Mouse (Mus musculus) gastrocnemius, postnatal 10 days (tissue): Measurements from ENCODE around the gene Zcchc17. TPM values are rescaled to one million over a fixed set of nuclear protein-coding genes. Genes with fewer than 3 reads are reported as not detected.

Source experiments
- DNase-seq: peaks from one replicate; pipeline ENCODE4 v3.0.0; 2021; ENCODE audit warnings: mixed read lengths
- long read RNA-seq, 2 experiments: library from polyadenylated mRNA; stranded (forward); transcript quantifications; one replicate each; pipeline ENCODE4 v2.0.0; 2021
- total RNA-seq, 2 experiments: library from RNA; stranded (reverse); gene quantifications; 2 replicates each; pipeline ENCODE4 v1.2.3; 2021

Zcchc17 gene
- total RNA-seq = 10 to 100 TPM; 45.4 to 46.9 TPM
- long read RNA-seq, experiment 1, transcript Zcchc17-202 (8 exons, 2,113 nt) = major isoform, 70 of 87 reads
- long read RNA-seq, experiment 1, partial matches to known transcripts = 1 of 87 reads
- long read RNA-seq, experiment 1, other reads (novel, unspliced or antisense) = 16 of 87 reads
- long read RNA-seq, experiment 2, transcript Zcchc17-202 (8 exons, 2,113 nt) = major isoform, 75 of 103 reads
- long read RNA-seq, experiment 2, partial matches to known transcripts = 5 of 103 reads
- long read RNA-seq, experiment 2, other reads (novel, unspliced or antisense) = 23 of 103 reads

DNA sequence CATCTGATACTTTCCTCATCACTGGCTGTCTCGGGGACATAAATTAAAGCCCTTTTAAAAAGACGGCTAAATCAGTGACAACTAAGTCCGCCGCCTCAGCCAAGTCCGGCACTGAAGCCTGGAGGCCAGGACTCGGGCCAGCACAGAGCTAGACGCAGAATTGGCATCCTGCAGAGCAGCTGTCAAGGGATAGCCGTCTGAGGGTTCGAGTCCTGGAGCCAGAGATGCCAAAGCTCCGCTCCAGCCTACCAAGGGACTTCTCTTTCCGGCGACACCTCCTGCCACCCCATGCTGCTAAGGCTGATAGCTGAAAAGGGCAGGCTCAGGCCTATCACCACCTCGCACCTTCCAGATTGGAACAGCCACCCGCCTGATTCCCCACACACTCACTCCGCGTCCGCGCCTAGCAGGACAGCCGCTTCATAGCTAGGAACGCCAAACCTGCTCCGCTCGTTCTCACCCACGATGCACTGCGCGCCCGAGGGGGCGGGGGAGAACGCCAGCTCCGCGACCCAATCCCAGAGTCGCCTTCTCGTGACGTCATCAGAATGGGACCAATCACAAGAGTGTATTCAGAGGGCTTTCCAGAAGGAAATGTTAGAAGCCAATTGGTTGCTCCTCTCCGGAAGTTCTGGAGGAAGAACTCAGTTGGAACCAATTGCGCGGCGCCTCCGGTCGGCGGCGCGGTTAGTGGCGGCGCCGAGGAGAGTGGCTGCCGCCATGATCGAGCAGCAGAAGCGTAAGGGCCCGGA, at the start of gene Zcchc17, which contains the start of gene Snrnp40:
TSS of gene Zcchc17 (minus strand) at position 458 of the 752 bp plus-strand sequence.
TSS of gene Snrnp40 (plus strand) at position 647 of the 752 bp plus-strand sequence.
- peak; percentile 98 for DNase-seq

DNA sequence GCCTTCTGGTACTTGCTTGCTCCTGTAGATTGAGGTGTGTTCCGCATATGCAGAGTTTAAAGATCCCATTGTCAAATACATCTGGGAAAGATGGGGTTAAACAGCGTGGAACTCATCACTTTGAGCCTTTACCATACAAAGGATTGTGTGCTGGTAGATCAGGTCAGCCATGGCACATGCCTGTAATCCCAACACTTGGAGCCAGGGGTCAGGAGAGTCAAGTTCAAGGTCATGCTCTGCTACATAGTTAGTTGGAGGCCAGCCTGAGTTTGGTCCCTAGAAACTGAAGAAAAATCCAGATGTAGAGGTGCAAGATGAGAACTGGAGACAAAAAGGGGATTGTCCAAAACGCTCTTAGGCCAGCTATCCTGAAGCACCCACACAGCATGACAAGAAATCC, 31.5 kb upstream of the Zcchc17 start:
- DNase-seq = no peak

DNA sequence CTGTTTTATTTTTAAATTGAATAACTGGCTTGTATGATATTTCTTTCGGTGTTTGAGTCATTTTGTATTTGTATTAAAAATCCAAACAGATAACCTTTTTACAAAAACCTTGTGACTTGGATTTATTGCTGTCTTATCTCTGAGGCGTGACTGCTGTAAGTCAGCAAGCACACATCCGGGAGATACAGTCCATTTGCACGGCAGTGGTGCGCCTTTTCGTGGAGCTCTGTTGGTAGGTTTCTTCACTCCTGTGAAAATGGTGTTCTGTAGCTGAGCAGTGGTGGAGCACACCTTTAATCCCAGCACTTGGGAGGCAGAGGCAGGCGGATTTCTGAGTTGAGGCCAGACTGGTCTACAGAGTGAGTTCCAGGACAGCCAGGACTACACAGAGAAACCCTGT, 30.2 kb upstream of the Zcchc17 start:
- no peak for DNase-seq

DNA sequence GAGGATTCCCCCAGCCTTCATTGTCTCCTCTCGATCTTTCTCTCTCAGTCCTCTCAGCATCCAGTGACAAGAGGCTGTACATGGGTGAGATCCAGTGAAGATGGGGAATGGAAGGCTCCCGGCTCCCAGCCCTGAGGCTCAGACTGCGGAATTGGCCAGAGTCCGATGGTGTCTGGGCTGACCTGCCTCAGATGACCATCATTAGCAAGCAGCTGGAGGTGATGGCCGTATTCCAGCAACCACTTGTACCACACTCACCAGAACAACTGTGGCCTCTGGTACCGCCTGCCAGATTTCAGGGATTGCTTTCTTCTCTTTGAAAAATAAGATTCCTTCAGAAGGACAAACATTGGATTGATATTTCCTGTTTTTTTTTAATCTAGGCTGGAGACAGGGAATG, 29.8 kb upstream of the Zcchc17 start:
- DNase-seq = peak; percentile 84

DNA sequence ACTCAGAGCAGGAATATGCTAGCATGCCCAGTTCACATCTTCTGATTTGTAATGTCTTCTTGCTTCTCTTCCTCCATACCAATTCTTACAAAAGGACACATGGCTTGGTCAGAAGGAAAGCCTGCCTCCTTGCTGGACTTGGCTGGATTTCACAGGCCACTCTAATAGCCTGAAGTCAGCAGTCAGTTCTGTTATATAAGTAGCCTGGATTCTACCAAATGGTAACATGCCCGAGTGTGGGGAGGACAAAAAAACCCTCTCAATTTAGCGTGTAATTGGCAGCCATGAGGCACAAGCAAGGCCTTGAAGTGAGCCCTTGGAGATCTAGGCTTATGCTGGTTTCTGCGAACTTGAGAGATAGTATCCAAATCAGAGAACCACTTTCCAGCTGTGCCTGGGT, 27.5 kb upstream of the Zcchc17 start:
- DNase-seq = no peak

DNA sequence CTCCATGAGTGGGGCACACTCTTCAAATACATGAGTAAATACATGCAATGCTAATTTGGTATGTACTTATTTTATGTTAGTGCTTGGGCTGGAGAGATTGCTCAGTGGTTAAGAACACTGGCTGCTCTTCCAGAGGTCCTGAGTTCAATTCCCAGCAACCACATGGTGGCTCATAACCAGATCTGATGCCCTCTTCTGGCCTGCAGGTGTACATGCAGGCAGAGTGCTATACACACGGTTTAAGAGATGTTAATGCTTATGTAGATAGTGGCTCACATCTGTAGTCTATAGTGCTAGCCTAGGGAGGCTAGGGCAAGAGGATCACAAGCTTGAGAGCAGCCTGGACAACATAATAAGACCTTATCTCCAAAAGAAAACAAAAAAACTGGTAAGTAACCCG, 20.7 kb upstream of the Zcchc17 start:
- DNase-seq = no peak

DNA sequence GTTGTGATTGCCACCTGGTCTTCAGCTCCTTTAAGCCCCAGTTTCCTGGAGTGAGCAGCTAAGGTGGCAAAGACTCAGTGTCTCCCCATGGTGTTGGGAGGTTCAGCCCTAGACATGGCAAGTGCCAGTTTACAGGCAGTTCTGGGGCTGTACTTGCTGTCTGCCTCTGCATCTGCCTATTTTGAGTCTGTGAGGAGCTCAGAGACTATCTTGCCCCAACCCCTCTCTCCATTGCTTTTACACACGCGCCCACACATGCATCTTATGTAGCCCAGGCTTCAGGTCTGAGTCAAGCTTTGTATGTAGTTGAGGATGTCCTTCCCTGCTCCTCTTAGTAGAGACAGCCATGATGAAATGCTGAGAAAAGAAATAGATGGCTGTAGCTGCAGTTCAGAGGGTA, 19.4 kb upstream of the Zcchc17 start:
- DNase-seq = no peak

DNA sequence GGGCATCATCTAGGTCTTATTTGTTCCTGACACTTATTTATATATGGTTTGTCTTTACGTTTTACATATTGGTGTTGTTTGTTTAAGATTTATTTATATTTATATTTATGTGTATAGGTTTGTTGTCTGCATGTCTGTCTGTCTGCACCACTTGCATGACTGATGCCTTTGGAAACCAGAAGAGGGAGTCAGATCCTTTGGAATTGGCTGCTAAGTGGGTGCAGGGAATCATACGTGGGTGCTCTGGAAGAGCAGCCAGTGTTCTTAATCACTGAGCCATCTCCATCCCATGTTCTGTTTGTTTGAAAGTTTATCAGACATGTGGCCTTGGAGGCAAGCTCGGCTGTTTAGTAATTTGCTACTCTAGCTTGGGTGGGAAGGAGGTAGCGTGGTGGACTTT, 17.8 kb upstream of the Zcchc17 start:
- no peak for DNase-seq

DNA sequence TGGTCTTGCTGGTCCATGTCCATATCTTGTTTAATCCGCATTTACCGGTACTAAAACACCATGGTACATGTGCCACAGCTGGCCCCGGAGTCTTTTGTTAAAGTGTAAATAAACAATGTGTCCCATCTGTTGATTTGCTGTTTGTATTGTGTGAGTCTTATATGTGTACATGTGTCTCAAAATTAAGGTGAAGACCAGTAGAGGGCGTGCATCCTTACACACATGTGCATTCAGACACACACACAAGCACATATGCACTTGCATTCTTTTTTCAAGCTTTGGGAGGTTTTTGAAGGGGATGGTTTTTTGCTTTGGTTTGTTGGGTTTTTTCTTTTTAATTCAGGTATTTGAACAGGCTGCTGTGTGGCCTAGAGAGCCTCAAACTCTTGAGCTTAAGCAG, 16.9 kb upstream of the Zcchc17 start:
- DNase-seq = no peak

DNA sequence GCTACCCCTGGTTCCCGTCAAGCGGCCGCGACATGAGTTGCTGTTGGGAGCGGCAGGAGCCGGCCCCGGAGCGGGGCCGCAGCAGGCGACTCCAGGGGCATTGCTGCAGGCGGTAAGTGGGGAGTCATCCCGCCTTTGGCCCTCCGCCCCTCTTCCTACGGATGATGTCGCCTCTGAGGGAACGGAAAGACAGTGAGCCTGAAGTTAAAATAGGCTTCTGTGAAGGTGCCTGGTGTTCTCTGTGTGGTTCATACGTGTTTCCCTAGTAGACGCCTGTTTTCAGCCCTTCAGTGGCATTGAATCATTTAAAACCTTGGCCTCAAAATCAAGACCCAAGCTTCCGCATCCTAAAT, 471 bp upstream of the Zcchc17 start:
- DNase-seq = no peak

DNA sequence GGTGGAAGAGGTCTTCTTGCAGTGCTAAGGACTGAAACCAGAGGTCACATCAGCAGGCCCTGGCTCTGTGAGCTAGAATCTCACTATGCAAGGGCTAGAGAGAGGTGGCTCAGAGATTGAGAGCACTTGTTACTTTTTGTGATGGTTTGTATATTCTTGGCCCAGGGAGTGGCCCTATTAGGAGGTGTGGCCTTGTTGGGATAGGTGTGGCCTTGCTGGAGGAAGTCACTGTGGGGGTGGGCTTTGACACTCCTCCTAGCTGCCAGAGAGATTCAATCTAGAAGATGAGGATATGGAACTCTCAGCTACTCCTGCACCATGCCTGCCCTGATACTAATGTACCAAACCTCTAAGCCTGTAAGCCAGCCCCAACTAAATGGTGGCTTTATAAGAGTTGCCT, 1.8 kb downstream of the Zcchc17 start:
- no peak for DNase-seq

DNA sequence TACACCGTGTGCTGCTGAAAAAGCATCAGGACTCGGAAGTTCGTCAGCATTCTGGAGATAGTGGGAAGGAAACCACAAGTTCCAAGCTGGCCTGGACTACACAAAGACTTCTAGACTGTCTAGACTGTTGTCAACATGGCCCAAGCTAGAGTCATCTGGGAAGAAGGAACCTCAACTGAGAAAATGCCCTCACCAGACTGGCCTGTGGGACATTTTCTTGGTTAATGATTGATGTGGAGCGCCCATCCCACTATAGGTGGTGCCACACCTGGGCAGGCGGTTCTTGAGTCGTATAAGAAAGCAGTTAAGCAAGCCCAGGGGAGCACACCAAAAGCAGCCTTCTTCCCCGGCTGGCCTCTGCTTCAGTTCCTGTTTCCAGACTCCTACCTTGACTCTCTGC, 7.2 kb downstream of the Zcchc17 start:
- DNase-seq = no peak

DNA sequence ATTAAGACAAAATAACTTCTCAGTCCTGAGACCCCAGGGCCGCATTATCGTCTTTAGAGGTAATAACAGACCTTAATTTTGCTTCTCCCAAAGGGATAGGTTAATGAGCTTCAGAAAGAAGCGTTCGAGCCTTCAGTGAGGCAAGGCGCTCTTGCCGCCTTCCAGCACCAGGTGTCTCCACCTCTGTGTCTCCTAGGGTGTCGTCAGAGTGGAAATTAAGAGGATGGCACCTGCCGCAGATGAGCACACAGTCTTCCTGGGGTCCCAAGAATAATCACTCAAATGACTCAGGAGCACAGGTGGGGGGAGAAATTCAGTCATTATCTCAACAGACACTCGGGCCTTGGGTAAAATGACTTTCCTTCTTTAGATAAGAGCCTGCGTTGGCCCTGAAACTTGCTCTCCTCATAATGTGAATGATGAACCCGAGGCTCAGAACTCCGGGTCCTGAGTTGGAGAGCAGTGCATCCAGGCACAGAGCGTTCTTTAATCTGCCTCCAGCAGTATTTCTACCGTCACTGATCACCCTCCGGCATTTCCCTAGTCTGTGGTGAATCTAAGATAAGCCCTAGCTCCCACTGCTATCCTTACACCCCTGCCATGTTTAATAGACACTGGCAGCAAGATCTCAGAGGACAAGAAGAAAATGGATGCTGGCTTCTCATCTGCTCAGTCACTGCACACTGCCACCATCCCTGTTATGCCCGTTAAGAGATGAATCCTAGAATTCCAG, 8.9 kb downstream of the Zcchc17 start:
- DNase-seq = no peak

DNA sequence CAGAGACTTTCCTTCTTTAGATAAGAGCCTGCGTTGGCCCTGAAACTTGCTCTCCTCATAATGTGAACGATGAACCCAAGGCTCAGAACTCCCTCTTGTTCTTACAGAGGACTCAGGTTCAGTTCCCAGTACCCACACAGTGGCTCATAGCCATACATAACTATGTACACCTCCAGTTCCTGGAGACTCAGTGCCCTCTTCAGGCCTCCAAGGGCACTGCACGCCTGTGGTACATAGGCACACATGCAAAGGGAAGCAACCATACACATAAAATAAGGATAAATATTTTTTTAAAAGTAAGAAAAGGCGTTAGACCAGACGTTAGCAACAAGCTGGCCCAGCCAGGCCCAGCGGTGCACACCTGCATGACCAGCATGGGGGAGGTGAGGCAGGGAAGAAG, 10.1 kb downstream of the Zcchc17 start:
- DNase-seq = no peak

DNA sequence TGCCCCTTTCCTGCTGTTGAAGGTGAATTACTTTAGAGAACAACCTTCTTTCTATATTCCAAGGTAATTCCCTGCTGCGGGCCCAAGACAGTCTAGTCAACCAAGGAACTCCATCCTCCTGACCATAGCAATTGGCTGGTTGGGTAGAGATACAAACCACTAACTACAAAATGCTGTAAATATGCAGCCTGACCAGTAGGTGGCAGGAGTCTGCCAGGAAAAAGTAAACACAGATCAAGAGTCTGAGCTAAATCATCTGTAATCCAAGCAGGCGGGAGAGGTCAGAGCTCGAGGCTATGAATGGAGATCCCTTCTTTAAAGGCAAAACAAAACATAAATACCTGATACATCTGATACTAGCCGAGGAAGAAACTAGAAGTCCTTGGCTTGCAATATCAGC, 18.1 kb downstream of the Zcchc17 start:
- DNase-seq = peak; percentile 38

DNA sequence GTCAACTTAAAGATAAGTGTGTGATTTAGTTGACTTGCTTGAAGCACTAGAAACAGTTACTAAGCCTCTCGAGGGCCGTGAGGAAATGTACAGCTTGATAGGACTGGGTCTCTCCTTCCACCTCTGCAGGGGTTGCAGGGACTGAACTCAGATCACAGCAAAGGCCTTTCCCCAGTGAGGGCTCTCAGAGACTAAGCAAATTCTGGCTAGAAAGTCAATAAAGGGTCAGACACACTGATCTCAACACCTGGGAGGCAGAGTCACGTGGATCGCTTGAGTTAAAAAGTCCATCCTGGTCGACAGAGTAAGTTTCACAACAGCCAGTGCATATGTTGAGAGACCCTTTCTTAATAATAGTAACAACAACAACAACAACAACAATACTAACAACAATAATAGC, 23.9 kb downstream of the Zcchc17 start:
- DNase-seq = no peak

DNA sequence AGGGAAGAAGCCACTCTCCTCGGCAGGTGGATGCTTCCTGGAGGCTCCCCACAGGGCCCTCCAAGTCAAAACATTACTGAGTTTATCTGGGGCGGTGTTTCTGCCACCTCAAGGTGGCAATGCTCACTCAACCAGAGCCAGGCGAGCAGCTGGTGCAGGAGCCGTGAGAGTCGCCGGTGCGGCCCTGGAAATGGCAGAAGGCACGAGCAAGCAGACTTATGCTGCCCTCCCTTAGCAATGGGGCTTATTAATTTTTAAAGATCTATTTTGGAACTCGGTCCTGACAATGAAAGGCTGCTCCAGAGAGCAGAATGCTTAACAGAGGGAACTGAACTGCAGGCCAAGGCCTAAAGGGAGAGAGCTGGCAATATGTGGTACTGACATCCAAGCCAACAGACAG, 32.4 kb downstream of the Zcchc17 start:
- DNase-seq = no peak

DNA sequence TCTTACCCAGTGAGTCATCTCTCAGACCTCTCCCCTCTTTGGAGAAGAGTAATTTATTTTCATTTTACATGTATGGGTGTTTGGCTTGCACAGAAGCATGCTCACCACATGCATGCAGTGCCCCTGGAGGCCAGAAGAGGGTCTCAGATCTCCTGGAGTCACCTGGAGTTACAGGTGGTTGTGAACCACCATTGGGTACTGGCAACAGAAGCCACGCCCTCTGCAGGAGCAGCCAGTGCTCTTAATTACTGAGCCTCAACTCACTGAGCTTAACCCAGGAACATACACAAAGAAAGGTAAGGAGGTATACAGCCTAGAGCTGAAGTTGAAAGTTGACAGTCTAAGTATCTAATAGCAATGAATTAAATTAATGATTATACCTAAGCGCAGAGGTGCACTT, 34.3 kb downstream of the Zcchc17 start:
- no peak for DNase-seq

DNA sequence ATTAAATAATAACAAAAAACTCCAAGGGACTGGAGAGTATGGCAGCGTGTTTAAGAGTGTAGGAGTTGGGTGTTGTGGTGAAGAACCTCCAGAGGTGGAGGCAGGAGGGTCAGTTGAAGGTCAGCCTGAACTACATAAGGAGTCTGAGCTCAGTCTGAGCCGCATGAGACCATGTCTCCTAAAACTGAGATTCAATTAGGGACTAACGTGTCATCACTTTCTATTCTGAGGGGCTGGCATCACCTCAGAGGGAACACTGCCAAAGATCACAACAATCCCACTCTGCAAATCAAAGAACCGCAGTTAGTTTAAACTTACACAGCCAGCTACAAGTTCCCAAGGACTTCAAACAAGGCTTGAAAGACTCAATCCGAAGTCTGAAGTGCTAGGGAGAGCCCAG, 36.1 kb downstream of the Zcchc17 start:
- DNase-seq = no peak

DNA sequence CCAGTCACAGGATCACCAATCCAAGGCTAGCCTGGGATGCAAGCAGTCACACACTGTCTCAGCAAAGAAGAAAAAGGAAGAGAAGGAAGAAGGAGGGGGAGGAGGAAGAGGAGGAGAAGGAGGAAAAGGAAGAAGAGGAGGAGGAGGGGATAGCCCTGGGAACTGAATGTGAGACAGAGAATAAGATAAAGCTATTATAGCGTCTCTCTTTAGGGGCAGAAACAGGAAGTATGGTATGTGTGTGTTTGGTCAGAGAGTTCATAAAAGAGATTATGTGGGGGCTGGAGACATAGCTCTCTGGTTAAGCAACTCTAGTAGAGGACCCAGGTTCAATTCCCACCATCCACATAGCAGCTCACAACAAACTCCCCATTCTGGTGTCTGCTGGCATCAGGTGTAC, 36.6 kb downstream of the Zcchc17 start:
- no peak for DNase-seq

DNA sequence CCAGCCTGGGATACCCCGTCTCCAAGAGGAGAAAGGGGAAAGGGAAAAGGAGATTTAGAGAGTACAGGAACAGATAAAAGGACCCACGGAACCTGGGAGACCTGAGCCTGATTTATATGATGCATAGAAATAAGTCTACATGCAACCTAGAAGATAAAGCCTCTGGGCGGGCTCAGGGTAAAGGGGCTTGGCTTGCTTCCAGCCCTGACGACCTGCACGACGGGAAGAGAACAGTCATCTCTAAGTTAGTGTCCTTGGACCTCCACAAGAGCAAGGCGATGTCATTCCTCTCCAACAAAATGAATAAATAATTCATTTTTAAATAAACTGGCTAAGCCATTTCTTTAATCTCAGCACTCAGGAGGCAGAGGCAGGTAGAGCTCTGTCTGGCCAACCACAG, 37.2 kb downstream of the Zcchc17 start:
- no peak for DNase-seq

DNA sequence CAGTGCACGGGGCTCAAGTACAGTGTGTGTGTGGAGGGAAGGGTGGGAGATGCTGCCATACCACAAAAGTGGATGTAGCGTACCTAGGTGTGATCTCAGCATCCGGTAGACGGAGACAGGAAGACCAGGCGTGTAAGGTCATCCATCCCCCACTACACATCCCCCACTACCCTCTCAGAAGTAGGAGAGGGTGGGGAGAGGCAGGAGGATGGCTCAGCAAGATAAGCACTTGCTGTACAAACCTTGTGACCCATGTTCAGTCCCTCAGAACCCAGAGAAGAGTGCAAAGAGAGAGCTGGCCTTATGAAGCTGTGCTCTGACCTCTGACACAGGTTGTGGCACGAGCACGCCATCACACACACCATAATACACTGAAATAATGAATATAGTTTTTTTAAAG, 38.1 kb downstream of the Zcchc17 start:
- DNase-seq = no peak

DNA sequence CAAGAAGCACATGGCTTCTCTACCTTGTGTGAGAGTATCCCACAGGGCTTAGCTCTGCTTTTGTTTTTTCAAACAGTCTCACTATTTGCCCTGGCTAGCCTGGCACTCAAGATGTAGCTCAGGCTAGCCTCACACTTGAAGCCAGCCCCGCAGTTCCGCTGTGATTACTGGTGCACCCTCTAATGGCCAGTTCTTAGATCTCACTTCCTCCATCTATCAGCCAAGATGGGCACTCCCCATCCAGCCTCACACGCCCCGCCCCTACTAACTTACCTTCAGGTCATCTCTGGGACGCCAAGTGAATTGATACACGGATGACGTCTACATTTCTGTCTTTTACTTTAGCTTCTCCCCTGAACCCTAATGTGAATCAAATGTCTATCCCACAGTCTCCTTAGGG, 40.2 kb downstream of the Zcchc17 start:
- no peak for DNase-seq
